20 mouse cellular contexts compared by ENCODE assay signal in the genomic region with DNA sequence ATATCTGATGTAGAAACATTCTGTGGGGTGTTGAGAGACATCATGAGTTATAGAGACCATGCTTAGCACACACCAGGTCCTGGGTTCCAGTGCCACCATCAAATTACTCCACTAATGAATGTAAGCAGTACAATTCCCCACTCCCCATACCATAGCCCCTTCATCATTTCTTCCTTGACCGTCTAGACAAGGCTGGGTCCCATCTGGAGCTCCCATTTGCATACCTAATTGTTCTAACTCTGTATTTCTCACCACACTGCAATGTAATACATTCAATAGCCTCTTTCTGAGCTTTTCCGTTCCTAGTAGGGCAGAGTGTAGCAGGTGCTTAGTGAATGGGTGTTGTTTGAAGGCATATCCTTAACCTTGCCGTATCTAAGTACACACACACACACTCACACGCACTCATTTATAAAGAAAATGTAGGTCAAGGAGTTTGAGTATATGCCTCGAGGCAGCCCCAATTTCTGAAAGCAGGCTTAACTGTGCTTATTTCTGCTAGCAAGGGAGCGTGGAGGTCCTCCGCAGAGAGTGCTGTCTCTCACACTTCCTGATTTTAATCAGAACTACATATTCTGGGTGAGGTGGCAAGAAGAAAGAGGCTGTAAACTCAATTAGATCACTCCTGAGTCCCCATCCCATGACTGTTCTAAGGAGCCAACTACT. TPM values are rescaled to one million over a fixed set of nuclear protein-coding genes. Genes with fewer than 3 reads are reported as not detected.
DNase-seq lines count a peak whose midpoint lies in the region; ATAC-seq and TF ChIP-seq lines count a peak whose summit lies in the region.
"Had no signal": no experiment of that assay in that cellular context is flagged by ENCODE, and none has a peak within 500 bp of the region (broad histone marks: within the 10 kb centered on the region; RNA-seq: fewer than 3 reads in every experiment).

No protein-coding gene starts in this region.

- H3K27me3 ChIP-seq in heart, embryonic 16.5 days (ENCODE audit: control insufficient read depth, insufficient read depth, low read length), result no peaks in the 10 kb centered on the region
- no peaks in the 10 kb centered on the region for H3K27me3 ChIP-seq in splenic B cell, adult 2 months (ENCODE audit: control insufficient read depth, insufficient read depth, low read length, poor library complexity, severe bottlenecking)
- H3K27me3 ChIP-seq: embryonic facial prominence, embryonic 12.5 days; heart, embryonic 13.5 days; hindbrain, embryonic 12.5 days; liver, embryonic 12.5 days had no signal

- H3K36me3 ChIP-seq in heart, embryonic 16.5 days (ENCODE audit: control insufficient read depth, insufficient read depth), result no peaks in the 10 kb centered on the region
- no peaks in the 10 kb centered on the region for H3K36me3 ChIP-seq in splenic B cell, adult 2 months (ENCODE audit: control insufficient read depth, insufficient read depth, low read length, poor library complexity, severe bottlenecking)
- H3K36me3 ChIP-seq: embryonic facial prominence, embryonic 12.5 days; heart, embryonic 13.5 days; hindbrain, embryonic 12.5 days; liver, embryonic 12.5 days had no signal

- no peak overlapping the region for H3K9ac ChIP-seq in heart, embryonic 16.5 days (ENCODE audit: low read length)
- H3K9ac ChIP-seq: embryonic facial prominence, embryonic 12.5 days; heart, embryonic 13.5 days; hindbrain, embryonic 12.5 days; liver, embryonic 12.5 days had no signal

- no peak; the same call in 1 of the 2 replicates for ATAC-seq in heart, embryonic 16.5 days (replicated peaks; ENCODE audit: extremely low read depth, insufficient read depth, low FRiP score)
- ATAC-seq: liver, embryonic 12.5 days had no signal

- H3K4me2 ChIP-seq in heart, embryonic 16.5 days (ENCODE audit: low read depth, low read length), result no peak overlapping the region
- H3K4me2 ChIP-seq: embryonic facial prominence, embryonic 12.5 days; heart, embryonic 13.5 days; hindbrain, embryonic 12.5 days; liver, embryonic 12.5 days had no signal

- H3K9me3 ChIP-seq in heart, embryonic 16.5 days (replicated peaks; ENCODE audit: control insufficient read depth, low read length), result no peaks in the 10 kb centered on the region
- H3K9me3 ChIP-seq: embryonic facial prominence, embryonic 12.5 days; heart, embryonic 13.5 days; hindbrain, embryonic 12.5 days; liver, embryonic 12.5 days had no signal

- DNase-seq in heart, adult 8-10 months (ENCODE audit: low spot score), result no peak
- DNase-seq in A20 (ENCODE audit: low read depth, low spot score), result peak; percentile 1
- DNase-seq in splenic B cell, adult 2 months (ENCODE audit: low read depth, low spot score), result peak; percentile 34
- no peak for DNase-seq in cerebellum, postnatal 36 days
- no peak for DNase-seq in lung, postnatal 25 days (ENCODE audit: low spot score)
- no peak for DNase-seq in adrenal gland, adult 18-20 months (ENCODE audit: low spot score in 2 of 2)
- DNase-seq: adrenal gland, postnatal 36 days; cerebellum, postnatal 14 days; gastrocnemius, postnatal 10 days; kidney, adult 2 months; kidney, postnatal 4 days; layer of hippocampus, postnatal 36 days; retina, postnatal 1 day had no signal

- peak overlapping the region; percentile 77 for H3K27ac ChIP-seq in heart, embryonic 16.5 days (ENCODE audit: low read length)
- peak overlapping the region; percentile 15; the same call in 1 of the 2 replicates for H3K27ac ChIP-seq in bone marrow, adult 2 months (ENCODE audit: control insufficient read depth, insufficient read depth, low read depth, low read length, poor library complexity)
- H3K27ac ChIP-seq: embryonic facial prominence, embryonic 12.5 days; heart, embryonic 13.5 days; hindbrain, embryonic 12.5 days; liver, embryonic 12.5 days had no signal

- no peak overlapping the region for H3K4me3 ChIP-seq in heart, embryonic 16.5 days (ENCODE audit: low read length)
- H3K4me3 ChIP-seq in bone marrow, adult 2 months (replicated peaks; ENCODE audit: control insufficient read depth, low read depth, low read length), result no peak overlapping the region
- H3K4me3 ChIP-seq: embryonic facial prominence, embryonic 12.5 days; heart, embryonic 13.5 days; hindbrain, embryonic 12.5 days; liver, embryonic 12.5 days had no signal

- no peak for TF ChIP-seq CTCF in bone marrow, adult 2 months (IDR thresholded peaks at IDR 0.05; ENCODE audit: control insufficient read depth, insufficient read depth, low read length)

- TF ChIP-seq POLR2A in bone marrow, adult 2 months (IDR thresholded peaks at IDR 0.05; ENCODE audit: borderline replicate concordance, control insufficient read depth, low read depth, low read length), result no peak

- no peaks in the 10 kb centered on the region for H3K4me1 ChIP-seq in heart, embryonic 16.5 days (ENCODE audit: control insufficient read depth, insufficient read depth, low read length)
- H3K4me1 ChIP-seq in bone marrow, adult 2 months (ENCODE audit: control insufficient read depth, insufficient read depth, low read length), result no peaks in the 10 kb centered on the region; the same call in 1 of the 2 replicates
- H3K4me1 ChIP-seq: embryonic facial prominence, embryonic 12.5 days; heart, embryonic 13.5 days; liver, embryonic 12.5 days had no signal

- 69% methylated on average over 7 of the region's 7 CpGs for WGBS in heart, embryonic 16.5 days
- 39% methylated on average over 7 of the region's 7 CpGs for WGBS in bone marrow, adult 2 months

RNA-seq across cellular contexts. Expression of a gene that starts 17.9 kb away (rescaled TPM):
- 1.9 and 2.3 TPM in 2 replicates for polyA plus RNA-seq in heart, embryonic 16.5 days (2015; fragmentation: Nextera tagmentation; extraction: Ambion mirVana)
- 1 to 10 TPM; 1.1 to 1.6 (median 1.2) TPM for total RNA-seq in heart, adult 8-10 months (2022)
- polyA plus RNA-seq in bone marrow, adult 2 months (2011; ENCODE audit: insufficient read depth, insufficient read length, low replicate concordance, missing spikeins), result 0.14 and 1.0 TPM in 2 replicates
- 10 to 100 TPM; 27.1 to 57.3 TPM for total RNA-seq in adrenal gland, adult 18-20 months (2021)
- total RNA-seq: megakaryocyte-erythroid progenitor cell, adult 5-6 weeks had no signal

Comparison
In these comparisons a context has a peak if more than half of its experiments do, and no peak if none do; other contexts are left out.
1. DNase-seq: peak in A20 (single experiment) and splenic B cell, adult 2 months (single experiment); none in heart, adult 8-10 months (single experiment), cerebellum, postnatal 36 days (0 of 2), lung, postnatal 25 days (single experiment) and adrenal gland, adult 18-20 months (0 of 2).
2. RNA of a gene that starts 17.9 kb away (total RNA-seq): 27.1 to 57.3 TPM in adrenal gland, adult 18-20 months; 1.1 to 1.6 TPM in heart, adult 8-10 months; every median in the first group is over 10 times any median in the second.